Mouse (Mus musculus) erythroblast, embryonic 14.5 days (primary cell): Measurements from ENCODE around the gene Fam129c.

Experiments used
- GATA1 ChIP-seq: IDR thresholded peaks from 2 replicates; pipeline ENCODE4 v1.6.1; 2012; ENCODE audit warnings: low read length, inconsistent platforms, mixed read lengths
- TAL1 ChIP-seq: IDR thresholded peaks from 3 replicates; pipeline ENCODE4 v1.6.1; 2012; ENCODE audit warnings: low read length, inconsistent platforms, mixed read lengths

DNA sequence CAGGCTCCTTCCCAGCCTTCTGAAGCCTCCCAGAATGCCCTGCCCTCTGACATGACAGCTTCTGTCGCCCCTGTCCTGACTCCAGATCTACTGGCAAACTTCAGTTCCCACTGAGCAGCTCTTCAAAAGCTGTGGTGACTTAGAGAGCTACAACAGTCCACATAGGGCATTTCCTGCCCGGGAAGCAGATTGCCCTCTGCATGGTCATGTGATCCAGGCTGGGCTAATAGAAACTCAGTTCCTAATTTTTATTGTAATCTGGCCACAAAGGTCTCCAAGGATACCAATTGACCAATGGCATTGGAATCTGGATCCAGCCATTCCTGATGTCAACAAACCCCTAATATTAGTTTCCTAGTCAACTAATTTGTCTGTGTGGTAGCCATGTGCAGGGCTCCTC lies 34.4 kb downstream of the Fam129c start:
- no peak for TF ChIP-seq GATA1
- no peak for TF ChIP-seq TAL1
